Mouse (Mus musculus) spleen, adult 18-20 months (tissue): Measurements from ENCODE around the gene Rasgef1b.

Experiments used
- DNase-seq, 2 experiments: peaks; one replicate each; pipeline ENCODE4 v3.0.0; 2022; ENCODE audit warnings: mixed read lengths in 2 of 2

Rasgef1b gene

GRCm38 (mm10) chr5:99487009-99487858 is 241.6 kb downstream of the Rasgef1b start:
- no peak for DNase-seq

GRCm38 (mm10) chr5:99483162-99483561 is 245.7 kb downstream of the Rasgef1b start:
- DNase-seq, result no peak

- DNase-seq, result no peak
Observed at GRCm38 (mm10) chr5:99482524-99482923, 246.3 kb downstream of the Rasgef1b start.

GRCm38 (mm10) chr5:99482016-99482415 is 246.8 kb downstream of the Rasgef1b start:
- DNase-seq, result no peak

GRCm38 (mm10) chr5:99480078-99481031 is 248.5 kb downstream of the Rasgef1b start:
- DNase-seq, result no peak

GRCm38 (mm10) chr5:99479263-99480077 is 249.4 kb downstream of the Rasgef1b start:
- DNase-seq, result peak; percentile 21 to 28

- no peak for DNase-seq
Observed at GRCm38 (mm10) chr5:99478716-99479115, 250.1 kb downstream of the Rasgef1b start.

- DNase-seq, result no peak
Observed at GRCm38 (mm10) chr5:99477420-99477815, 251.4 kb downstream of the Rasgef1b start.

GRCm38 (mm10) chr5:99476640-99477419 is 252.0 kb downstream of the Rasgef1b start:
- no peak for DNase-seq

GRCm38 (mm10) chr5:99472607-99473335 is 256.1 kb downstream of the Rasgef1b start:
- no peak for DNase-seq

GRCm38 (mm10) chr5:99471790-99472189 is 257.1 kb downstream of the Rasgef1b start:
- DNase-seq, result no peak

GRCm38 (mm10) chr5:99470613-99471012 is 258.3 kb downstream of the Rasgef1b start:
- no peak for DNase-seq

GRCm38 (mm10) chr5:99459007-99459406 is 269.9 kb downstream of the Rasgef1b start:
- DNase-seq, result no peak

- DNase-seq, result no peak
Observed at GRCm38 (mm10) chr5:99457291-99457690, 271.6 kb downstream of the Rasgef1b start.

- no peak for DNase-seq
Observed at GRCm38 (mm10) chr5:99451939-99452338, 276.9 kb downstream of the Rasgef1b start.

GRCm38 (mm10) chr5:99451416-99451815 is 277.4 kb downstream of the Rasgef1b start:
- no peak for DNase-seq

- DNase-seq, result no peak
Observed at GRCm38 (mm10) chr5:99450994-99451393, 277.9 kb downstream of the Rasgef1b start.

GRCm38 (mm10) chr5:99450463-99450862 is 278.4 kb downstream of the Rasgef1b start:
- no peak for DNase-seq

- no peak for DNase-seq
Observed at GRCm38 (mm10) chr5:99447481-99447880, 281.4 kb downstream of the Rasgef1b start.

GRCm38 (mm10) chr5:99445242-99445641 is 283.6 kb downstream of the Rasgef1b start:
- no peak for DNase-seq

GRCm38 (mm10) chr5:99444777-99445176 is 284.1 kb downstream of the Rasgef1b start:
- DNase-seq, result no peak
